Mouse (Mus musculus): ENCODE measurements around the gene Zfp14.

Gene Zfp14

DNA sequence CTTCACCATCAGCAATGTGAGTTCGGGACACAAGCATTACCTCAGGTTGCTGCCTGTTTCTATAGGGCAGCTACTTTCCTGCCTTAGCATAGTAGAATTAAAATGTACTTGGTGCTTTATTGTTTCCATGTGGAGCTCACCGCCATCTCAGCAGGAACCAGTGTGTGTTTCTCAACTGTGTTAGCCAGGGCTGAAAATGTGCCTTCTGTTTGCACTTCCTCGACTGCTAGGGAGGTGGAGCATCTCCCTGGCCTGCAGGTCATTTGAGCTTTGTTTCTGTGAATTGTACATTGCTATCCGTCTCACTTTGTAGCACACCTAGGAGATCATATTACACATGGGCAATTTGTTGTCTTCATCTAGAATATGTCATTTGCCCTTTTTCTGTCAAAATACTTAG lies 23.8 kb downstream of the Zfp14 start:
- DNase-seq: no peak

DNA sequence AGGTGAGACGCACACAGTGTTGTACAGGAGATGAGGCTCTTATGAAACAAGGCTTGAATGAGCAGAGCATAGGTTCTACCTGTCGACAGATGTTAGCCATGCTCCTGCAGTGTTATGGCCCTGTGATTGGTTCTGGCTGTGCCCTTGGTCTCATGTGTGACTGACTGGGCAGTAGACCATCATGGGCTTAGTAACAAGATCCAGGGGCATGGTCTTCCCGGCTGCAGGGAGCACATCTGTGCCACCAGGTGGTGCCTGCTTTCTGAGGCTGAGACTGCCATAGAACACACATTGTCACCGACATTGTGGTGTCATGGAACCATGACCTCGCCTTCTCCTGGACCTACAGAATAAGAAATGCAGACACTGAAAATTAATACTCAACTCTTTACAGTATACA lies 25.8 kb downstream of the Zfp14 start:
- peak; percentile 27 to 38 for DNase-seq

DNA sequence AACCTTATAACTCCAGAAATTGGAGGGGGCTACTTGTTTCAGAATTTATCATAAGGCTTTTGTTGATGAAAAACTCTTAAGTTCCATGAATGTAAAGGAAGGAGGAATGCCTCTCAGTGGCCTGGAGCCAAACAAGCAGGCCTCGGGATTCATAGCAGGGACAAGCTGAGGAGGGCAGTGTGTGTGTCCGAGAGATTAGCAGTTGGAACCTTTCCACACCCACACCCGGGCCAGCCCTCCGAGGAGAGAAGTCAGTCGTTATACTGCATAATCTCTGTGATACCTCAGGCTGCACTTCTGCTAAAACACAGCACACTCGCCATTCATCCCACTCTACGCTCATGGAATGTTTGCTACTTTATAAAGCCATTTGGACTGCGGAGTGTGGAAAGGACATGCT lies 27.4 kb downstream of the Zfp14 start:
- no peak for DNase-seq

DNA sequence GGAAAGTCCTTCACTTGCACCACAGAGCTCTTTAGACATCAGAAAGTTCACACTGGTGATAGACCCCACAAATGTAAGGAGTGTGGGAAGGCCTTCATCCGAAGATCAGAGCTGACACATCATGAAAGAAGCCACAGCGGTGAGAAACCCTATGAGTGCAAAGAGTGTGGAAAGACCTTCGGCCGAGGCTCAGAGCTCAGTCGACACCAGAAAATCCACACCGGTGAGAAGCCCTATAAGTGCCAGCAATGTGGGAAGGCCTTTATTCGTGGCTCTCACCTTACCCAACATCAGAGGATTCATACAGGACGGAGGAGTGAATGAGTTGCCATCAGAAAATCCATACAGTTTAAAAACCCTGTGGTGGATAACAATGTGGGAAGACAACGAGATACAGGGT lies 27.9 kb downstream of the Zfp14 start:
- no peak for DNase-seq

DNA sequence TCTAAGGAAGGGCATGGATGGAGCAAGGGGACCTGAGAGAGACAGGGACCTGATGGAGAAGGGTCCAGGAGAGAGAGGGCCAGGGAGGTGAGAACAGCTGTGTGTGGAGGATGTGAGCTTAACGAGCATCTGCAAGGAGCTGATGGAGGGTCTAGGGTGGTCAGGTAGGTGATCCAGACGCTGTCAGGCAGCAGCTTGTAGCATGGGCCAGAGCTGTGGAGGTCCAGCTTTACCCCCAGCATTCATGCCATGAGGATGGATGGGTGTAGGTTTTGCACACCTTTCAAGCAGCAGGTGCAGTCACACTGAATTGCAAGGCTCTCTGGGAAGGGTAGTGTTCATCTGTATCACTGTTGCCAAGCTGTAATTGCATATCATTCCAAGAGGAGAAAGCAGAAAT lies 31.6 kb downstream of the Zfp14 start:
- no peak for DNase-seq

DNA sequence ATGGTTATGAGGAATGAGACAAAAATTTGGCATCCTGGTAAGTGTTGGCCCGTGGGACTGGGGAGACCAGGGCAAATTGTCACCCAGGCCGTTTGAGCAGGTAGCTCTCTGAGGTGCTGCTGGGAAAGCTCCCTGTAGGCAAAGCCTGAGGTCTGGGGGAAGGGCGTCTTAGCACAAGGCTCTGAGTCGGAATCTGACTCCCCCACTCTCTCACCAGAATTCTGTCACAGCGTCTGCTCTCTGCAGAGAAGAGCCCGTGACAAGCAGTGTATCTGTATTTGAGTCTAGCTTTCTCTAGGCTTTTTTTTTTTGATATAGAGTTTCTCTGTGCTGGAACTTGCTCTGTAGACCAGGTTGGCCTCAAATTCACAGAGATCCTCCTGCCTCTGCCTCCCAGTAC lies 34.0 kb downstream of the Zfp14 start:
- DNase-seq: no peak

DNA sequence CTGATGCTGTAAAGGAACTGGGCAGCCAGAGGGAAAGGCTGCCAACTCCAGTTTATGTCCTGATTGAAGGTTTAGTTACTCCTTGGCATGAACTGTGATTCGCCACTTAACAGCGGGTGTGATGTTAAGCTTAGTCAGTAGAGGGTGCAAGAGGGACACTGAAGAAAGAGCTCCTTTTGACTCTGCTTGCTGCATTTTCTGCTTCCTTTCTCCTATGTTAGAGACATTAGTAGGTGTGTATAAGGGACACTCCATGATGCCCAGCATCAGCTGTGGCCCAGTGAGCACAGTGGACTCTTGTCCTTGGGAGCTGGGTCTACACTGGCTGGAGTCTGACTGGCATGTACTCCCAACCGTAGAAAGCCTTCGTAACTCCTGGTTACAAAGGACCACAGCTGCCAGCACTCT lies 38.2 kb downstream of the Zfp14 start:
- peak; percentile 52 to 64 for DNase-seq

DNA sequence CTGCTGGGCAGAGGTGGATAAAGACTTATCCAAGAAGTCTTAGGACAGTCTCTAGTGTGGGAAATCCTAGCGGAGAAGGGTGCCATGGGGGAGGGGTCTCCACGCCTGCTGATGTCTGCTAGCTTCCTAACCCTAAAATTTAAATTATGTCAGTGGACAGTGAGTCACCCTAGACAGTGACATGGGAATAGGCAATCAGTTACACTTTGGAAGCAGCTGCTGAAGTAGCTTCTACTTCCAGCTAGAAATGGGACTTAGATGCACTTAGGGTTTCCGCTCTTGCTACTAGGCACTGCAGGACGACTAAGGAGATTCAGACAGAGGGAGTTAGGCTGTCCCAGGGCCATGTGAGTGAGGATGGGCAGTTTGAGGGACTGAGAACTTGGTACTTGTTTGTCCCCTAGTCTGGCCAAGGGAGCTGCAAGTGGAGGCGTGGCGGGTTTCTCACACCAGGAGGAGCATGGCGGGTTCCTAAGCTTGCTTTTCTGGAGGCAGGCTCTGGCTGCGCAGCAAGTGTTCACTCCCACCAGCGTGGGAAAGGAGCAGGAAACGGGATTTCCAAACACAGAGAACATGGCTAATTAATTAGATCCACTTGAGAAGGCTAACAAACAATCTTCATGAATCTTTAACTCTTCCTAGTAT lies 40.5 kb downstream of the Zfp14 start:
- DNase-seq: peak; percentile 20 to 43

DNA sequence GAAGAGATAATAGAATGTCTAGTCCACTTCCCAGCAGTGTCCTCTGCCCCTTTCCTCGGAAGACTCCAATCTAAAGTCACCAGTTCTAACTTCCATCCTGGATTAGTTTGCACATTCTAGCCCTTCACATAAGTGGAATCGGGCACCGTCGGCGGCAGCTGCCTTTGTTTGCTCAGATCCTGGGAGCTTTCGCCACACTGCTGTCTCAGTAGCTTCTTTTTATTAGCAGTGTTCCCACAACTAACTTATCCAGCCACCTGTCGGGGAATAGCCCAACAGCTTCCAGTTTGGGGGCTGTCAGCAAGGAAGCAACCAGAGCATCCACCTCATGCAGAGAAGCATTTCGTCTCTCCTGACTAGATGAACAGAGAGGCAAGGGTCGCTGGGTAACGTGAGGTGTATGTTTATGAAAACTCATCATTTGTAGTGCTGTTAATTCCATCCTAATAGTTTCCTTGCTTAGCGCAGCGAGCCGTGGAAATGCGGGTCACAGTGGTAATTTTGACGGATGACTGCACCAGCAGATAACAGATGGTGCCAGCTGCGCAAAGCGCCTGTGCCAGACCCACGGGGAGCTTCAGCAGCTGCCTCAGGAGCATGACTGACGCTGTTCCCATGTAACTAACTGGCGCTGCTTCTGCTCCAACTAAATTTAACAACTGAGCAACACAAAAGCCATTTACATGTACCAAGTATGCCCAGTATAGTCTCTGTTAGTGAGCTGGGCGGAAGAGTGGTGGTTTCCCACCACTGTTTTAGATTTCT lies 41.7 kb downstream of the Zfp14 start:
- peak; percentile 47 to 65 for DNase-seq

DNA sequence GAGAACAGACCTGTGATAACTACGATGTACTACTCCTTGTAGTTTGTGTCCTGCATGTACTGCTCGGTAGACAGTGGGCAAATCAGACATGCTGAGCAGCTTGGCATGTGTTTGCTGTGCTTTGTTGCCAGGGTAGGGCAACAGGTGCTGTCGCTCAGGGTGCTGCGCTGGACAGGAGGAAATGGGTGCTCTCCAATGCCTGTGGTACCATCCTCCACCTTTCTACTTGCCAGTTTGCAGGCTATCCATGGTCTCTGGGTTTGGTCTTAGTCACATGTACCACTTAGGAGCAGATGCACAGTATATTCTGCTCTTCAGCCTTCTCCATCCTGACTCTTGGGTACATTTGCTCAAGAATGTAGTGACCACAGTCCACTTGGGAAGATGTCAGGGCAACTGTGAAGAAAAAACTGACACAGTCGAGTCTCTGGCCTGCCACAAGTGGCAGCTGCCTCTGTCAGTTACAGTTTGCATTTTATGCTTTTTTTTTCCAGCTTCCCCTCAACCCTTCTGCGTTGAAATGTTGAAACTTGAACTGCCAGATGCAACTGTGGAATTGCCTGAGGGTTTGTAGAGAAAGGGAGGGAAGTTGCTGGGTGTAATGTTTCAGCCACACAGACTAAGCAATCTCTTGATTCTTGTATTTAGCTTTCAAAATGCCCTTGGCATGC lies 43.0 kb downstream of the Zfp14 start:
- no peak for DNase-seq

DNA sequence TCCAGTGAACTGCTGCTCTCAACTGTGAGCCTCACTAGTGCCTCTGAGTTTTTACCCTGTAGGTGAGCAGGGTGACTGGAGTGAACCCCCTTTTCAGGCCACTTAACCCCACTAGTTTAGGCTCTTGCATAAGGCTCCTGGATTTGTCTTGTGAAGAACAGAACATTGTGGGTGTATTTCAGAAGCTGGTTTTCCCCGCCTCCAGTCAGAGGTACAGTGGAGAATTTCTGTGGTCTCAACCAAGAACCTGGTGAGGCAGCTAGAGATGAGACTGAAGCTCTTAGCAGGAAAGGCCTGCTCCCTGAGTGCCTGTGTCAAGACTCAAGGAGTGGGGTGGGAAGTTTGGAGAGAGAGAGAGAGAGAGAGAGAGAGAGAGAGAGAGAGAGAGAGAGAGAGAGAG lies 43.6 kb downstream of the Zfp14 start:
- no peak for DNase-seq

DNA sequence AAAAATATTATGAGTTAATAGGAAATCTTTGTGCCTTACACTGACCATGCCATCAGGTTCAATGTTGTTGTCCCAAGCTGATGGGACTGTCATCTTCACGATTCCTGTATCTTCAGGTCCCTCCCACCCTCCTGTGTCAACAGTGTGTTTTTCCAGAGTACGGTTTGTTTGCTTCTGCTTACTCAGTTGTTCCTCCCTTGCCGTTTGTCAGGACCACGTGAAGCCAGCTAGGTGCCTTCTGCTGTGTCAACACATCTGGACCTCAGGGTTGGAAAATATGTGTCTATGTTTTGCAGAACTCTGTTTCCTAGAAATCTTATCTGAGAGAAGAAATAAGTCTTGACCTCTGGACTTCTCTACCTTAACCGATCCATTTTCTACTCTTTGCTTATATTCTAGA lies 50.6 kb downstream of the Zfp14 start:
- no peak for DNase-seq

DNA sequence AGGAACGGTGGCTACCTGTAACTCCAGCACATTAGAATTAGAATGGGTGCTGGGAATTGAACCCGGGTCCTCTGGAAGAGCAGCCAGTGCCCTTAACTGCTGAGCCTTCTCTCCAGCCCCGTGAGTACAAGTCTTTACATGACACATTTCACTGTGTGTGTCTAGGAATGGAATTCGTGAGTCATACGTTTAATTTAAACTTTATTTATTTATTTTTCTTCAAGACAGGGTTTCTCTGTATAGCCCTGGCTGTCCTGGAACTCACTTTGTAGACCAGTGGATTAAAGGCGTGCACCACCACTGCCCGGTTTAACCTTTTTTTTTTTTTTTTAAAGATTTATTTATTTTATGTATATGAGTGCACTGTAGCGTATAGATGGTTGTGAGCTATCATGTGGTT lies 56.0 kb downstream of the Zfp14 start:
- no peak for DNase-seq

DNA sequence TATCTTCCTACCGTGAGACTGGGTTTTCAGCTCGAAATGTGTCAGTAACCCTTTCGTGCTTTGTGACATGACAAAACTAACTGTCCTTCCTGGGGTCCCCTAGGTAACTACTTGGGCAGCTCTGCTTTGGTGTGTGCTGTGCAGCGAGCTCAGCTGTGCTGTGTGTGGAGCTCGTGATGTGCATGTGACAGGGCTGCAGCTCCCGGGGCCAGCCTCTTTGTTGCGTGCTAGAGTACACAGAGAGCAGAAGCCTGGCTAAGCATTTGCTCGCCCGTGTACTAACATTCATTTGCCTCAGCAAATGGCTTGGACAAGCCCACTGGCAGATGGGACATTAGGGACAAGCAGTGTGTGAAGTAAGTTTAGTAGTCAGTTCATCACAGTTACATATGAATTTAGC lies 57.8 kb downstream of the Zfp14 start:
- DNase-seq: no peak

DNA sequence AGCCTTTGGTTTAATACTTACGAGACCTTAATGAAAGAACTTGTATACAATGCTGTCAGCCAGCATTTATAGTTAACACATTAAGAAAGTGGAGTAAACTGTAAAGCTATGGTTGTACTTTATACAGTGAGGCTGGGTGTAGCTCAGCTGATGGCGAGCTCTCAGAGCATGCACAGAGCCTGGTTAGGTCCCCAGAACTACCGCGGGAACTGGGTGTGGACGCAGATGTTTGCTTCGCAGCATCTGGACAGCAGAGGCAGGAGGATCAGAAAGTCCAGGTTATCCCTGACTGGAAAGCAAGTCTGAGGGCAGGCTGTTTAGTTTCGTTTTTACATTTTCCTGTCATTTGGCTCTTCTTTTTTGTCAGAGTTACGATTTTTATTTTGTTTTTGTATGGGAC lies 58.5 kb downstream of the Zfp14 start:
- no peak for DNase-seq

DNA sequence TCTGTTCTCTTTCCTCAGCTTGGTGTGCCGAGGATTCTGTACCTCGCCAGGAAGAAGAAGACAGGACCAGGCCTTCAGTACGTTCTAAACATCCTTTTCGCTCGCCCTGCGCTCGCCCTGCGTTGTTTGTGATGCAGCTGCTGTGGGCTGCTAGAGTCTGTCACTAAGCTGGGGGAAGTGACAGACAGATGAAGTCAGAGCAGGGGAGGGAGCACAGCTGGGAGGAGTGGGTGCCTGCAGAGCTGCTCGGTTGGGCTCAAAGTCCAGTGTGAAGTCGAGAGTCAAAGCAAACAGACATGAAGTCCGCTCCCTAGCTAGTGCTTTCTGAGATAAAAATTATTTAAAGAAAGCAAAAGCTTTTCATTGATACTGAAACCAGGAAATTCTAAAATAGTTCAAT lies 62.1 kb downstream of the Zfp14 start:
- peak; percentile 8 to 41 for DNase-seq

DNA sequence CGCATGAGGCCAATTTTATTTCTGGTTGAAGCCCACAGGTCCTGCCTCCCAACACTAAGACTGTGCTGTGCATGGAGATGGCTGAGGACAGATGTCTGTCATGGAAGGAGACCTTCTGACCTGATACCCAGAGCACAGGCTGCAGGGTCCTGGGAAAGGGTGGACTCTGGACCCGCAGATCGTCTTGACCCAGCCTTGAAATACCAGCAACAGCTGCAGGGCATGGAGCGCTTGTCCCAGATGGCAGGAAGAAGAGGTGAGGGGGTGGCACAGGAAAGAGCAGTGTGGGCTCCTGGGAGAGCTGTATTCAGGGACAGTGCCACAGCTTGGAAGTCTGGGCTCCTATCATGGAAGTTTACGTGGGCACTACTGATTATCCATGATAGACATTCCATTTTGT lies 63.6 kb downstream of the Zfp14 start:
- DNase-seq: no peak
